Mouse (Mus musculus): Measurements from ENCODE around the gene Neurl4. TPM values are rescaled to one million over a fixed set of nuclear protein-coding genes. Genes with fewer than 3 reads are reported as not detected.

Neurl4 gene
- polyA plus RNA-seq, 1 experiment from 2014 or later: 16.7 TPM

GRCm38 (mm10) chr11:69937834-69938233 lies 37.0 kb downstream of the Neurl4 start:
- Histone ChIP-seq H3K36me3 (ENCODE audit: control insufficient read depth, insufficient read depth, low read length) (no peaks in the 10 kb centered on the region), H3K9ac (ENCODE audit: low read length) (no peak overlapping the region), H3K27ac (ENCODE audit: low read depth, low read length) (no peak overlapping the region), H3K4me2 (ENCODE audit: low read length) (no peak overlapping the region), H3K4me3 (ENCODE audit: low read depth, low read length) (no peak overlapping the region), H3K4me1 (ENCODE audit: control insufficient read depth, insufficient read depth, low read length) (peaks cover 5% of the 10 kb centered on the region; the same call in 1 of the 2 replicates), H3K27me3 (replicated peaks; ENCODE audit: control insufficient read depth, insufficient read depth, low read length) (peaks cover 9% of the 10 kb centered on the region; the same call in 1 of the 2 replicates), H3K9me3 (replicated peaks; ENCODE audit: control insufficient read depth, low read length) (no peaks in the 10 kb centered on the region)
- no peak for ATAC-seq
- no peak for DNase-seq (ENCODE audit: low spot score)
- 70% methylated on average over 5 of the region's 5 CpGs for WGBS

GRCm38 (mm10) chr11:69938401-69938979 lies 37.6 kb downstream of the Neurl4 start:
- ATAC-seq (no peak), DNase-seq (ENCODE audit: low spot score) (no peak)
- Histone ChIP-seq H3K36me3 (ENCODE audit: control insufficient read depth, insufficient read depth, low read length) (peaks cover 3% of the 10 kb centered on the region; the same call in 1 of the 2 replicates), H3K4me3 (ENCODE audit: low read depth, low read length) (no peak overlapping the region), H3K27ac (ENCODE audit: low read depth, low read length) (no peak overlapping the region), H3K4me2 (ENCODE audit: low read length) (no peak overlapping the region), H3K9ac (ENCODE audit: low read length) (no peak overlapping the region), H3K4me1 (ENCODE audit: control insufficient read depth, insufficient read depth, low read length) (peaks cover 5% of the 10 kb centered on the region; the same call in 1 of the 2 replicates), H3K9me3 (replicated peaks; ENCODE audit: control insufficient read depth, low read length) (no peaks in the 10 kb centered on the region), H3K27me3 (replicated peaks; ENCODE audit: control insufficient read depth, insufficient read depth, low read length) (peaks cover 9% of the 10 kb centered on the region; the same call in 1 of the 2 replicates)
- 22% methylated on average over 9 of the region's 9 CpGs for WGBS

- peaks cover 9% of the 10 kb centered on the region; the same call in 1 of the 2 replicates for H3K27me3 ChIP-seq (replicated peaks; ENCODE audit: control insufficient read depth, insufficient read depth, low read length)
- H3K27ac ChIP-seq (ENCODE audit: low read depth, low read length): no peak overlapping the region
- no peak overlapping the region for H3K4me3 ChIP-seq (ENCODE audit: low read depth, low read length)
- 76% methylated on average over 5 of the region's 5 CpGs for WGBS
- H3K9me3 ChIP-seq (replicated peaks; ENCODE audit: control insufficient read depth, low read length): no peaks in the 10 kb centered on the region
- H3K4me2 ChIP-seq (ENCODE audit: low read length): no peak overlapping the region
- peaks cover 5% of the 10 kb centered on the region; the same call in 1 of the 2 replicates for H3K4me1 ChIP-seq (ENCODE audit: control insufficient read depth, insufficient read depth, low read length)
- DNase-seq (ENCODE audit: low spot score) (no peak), ATAC-seq (no peak)
- peaks cover 3% of the 10 kb centered on the region; the same call in 1 of the 2 replicates for H3K36me3 ChIP-seq (ENCODE audit: control insufficient read depth, insufficient read depth, low read length)
- no peak overlapping the region for H3K9ac ChIP-seq (ENCODE audit: low read length)
Measured at GRCm38 (mm10) chr11:69939181-69939580, 38.3 kb downstream of the Neurl4 start.

GRCm38 (mm10) chr11:69939731-69940130 lies 38.9 kb downstream of the Neurl4 start:
- H3K4me3 ChIP-seq (ENCODE audit: low read depth, low read length): no peak overlapping the region
- H3K36me3 ChIP-seq (ENCODE audit: control insufficient read depth, insufficient read depth, low read length): peaks cover 7% of the 10 kb centered on the region
- peaks cover 5% of the 10 kb centered on the region; the same call in 1 of the 2 replicates for H3K4me1 ChIP-seq (ENCODE audit: control insufficient read depth, insufficient read depth, low read length)
- H3K27ac ChIP-seq (ENCODE audit: low read depth, low read length): no peak overlapping the region
- H3K9me3 ChIP-seq (replicated peaks; ENCODE audit: control insufficient read depth, low read length): no peaks in the 10 kb centered on the region
- no peak for DNase-seq (ENCODE audit: low spot score)
- 95% methylated on average over 17 of the region's 17 CpGs for WGBS
- H3K27me3 ChIP-seq (replicated peaks; ENCODE audit: control insufficient read depth, insufficient read depth, low read length): peaks cover 9% of the 10 kb centered on the region; the same call in 1 of the 2 replicates
- H3K4me2 ChIP-seq (ENCODE audit: low read length): no peak overlapping the region
- H3K9ac ChIP-seq (ENCODE audit: low read length): no peak overlapping the region
- no peak for ATAC-seq

- WGBS: 73% methylated on average over 4 of the region's 4 CpGs
Measured at GRCm38 (mm10) chr11:69940962-69941361, 40.1 kb downstream of the Neurl4 start.

GRCm38 (mm10) chr11:69945216-69945615 lies 44.3 kb downstream of the Neurl4 start:
- 86% methylated on average over 13 of the region's 13 CpGs for WGBS

More at GRCm38 (mm10) chr11:69940962-69941361, 40.1 kb downstream of the Neurl4 start:
- H3K27ac ChIP-seq (ENCODE audit: low read depth, low read length): no peak overlapping the region
- peaks cover 9% of the 10 kb centered on the region; the same call in 1 of the 2 replicates for H3K27me3 ChIP-seq (replicated peaks; ENCODE audit: control insufficient read depth, insufficient read depth, low read length)
- H3K36me3 ChIP-seq (ENCODE audit: control insufficient read depth, insufficient read depth, low read length): peaks cover 11% of the 10 kb centered on the region
- H3K4me2 ChIP-seq (ENCODE audit: low read length): no peak overlapping the region
- H3K9me3 ChIP-seq (replicated peaks; ENCODE audit: control insufficient read depth, low read length): no peaks in the 10 kb centered on the region
- DNase-seq (ENCODE audit: low spot score) (peak; percentile 39), ATAC-seq (no peak)
- H3K4me3 ChIP-seq (ENCODE audit: low read depth, low read length): no peak overlapping the region
- no peak overlapping the region for H3K9ac ChIP-seq (ENCODE audit: low read length)
- peaks cover 2% of the 10 kb centered on the region; the same call in 1 of the 2 replicates for H3K4me1 ChIP-seq (ENCODE audit: control insufficient read depth, insufficient read depth, low read length)

GRCm38 (mm10) chr11:69945997-69946891 lies 45.4 kb downstream of the Neurl4 start:
- Histone ChIP-seq H3K27ac (ENCODE audit: low read depth, low read length) (no peak overlapping the region), H3K9me3 (replicated peaks; ENCODE audit: control insufficient read depth, low read length) (no peaks in the 10 kb centered on the region), H3K4me3 (ENCODE audit: low read depth, low read length) (no peak overlapping the region), H3K4me1 (ENCODE audit: control insufficient read depth, insufficient read depth, low read length) (peaks cover 10% of the 10 kb centered on the region), H3K9ac (ENCODE audit: low read length) (no peak overlapping the region), H3K36me3 (ENCODE audit: control insufficient read depth, insufficient read depth, low read length) (peaks cover 11% of the 10 kb centered on the region), H3K27me3 (replicated peaks; ENCODE audit: control insufficient read depth, insufficient read depth, low read length) (no peaks in the 10 kb centered on the region), H3K4me2 (ENCODE audit: low read length) (peak overlapping the region; percentile 59; the same call in 1 of the 2 replicates)
- DNase-seq (ENCODE audit: low spot score): no peak
- no peak for ATAC-seq
- 91% methylated on average over 18 of the region's 18 CpGs for WGBS

More at GRCm38 (mm10) chr11:69945216-69945615, 44.3 kb downstream of the Neurl4 start:
- no peak overlapping the region for H3K9ac ChIP-seq (ENCODE audit: low read length)
- no peaks in the 10 kb centered on the region for H3K27me3 ChIP-seq (replicated peaks; ENCODE audit: control insufficient read depth, insufficient read depth, low read length)
- no peak for DNase-seq (ENCODE audit: low spot score)
- peaks cover 10% of the 10 kb centered on the region for H3K4me1 ChIP-seq (ENCODE audit: control insufficient read depth, insufficient read depth, low read length)
- ATAC-seq: no peak
- no peaks in the 10 kb centered on the region for H3K9me3 ChIP-seq (replicated peaks; ENCODE audit: control insufficient read depth, low read length)
- H3K4me3 ChIP-seq (ENCODE audit: low read depth, low read length): no peak overlapping the region
- peaks cover 11% of the 10 kb centered on the region for H3K36me3 ChIP-seq (ENCODE audit: control insufficient read depth, insufficient read depth, low read length)
- no peak overlapping the region for H3K4me2 ChIP-seq (ENCODE audit: low read length)
- no peak overlapping the region for H3K27ac ChIP-seq (ENCODE audit: low read depth, low read length)

- peak; percentile 38 for ATAC-seq
- peak; percentile 53 for DNase-seq (ENCODE audit: low spot score)
- H3K27ac ChIP-seq (ENCODE audit: low read depth, low read length): peak overlapping the region; percentile 39; the same call in 1 of the 2 replicates
Measured at GRCm38 (mm10) chr11:69947337-69948065, 46.6 kb downstream of the Neurl4 start.

More at GRCm38 (mm10) chr11:69947337-69948065, 46.6 kb downstream of the Neurl4 start:
- under 1% methylated on average over 29 of the region's 29 CpGs for WGBS
- Histone ChIP-seq H3K4me2 (ENCODE audit: low read length) (peak overlapping the region; percentile 59), H3K4me3 (ENCODE audit: low read depth, low read length) (peak overlapping the region; percentile 43), H3K4me1 (ENCODE audit: control insufficient read depth, insufficient read depth, low read length) (peaks cover 10% of the 10 kb centered on the region), H3K9ac (ENCODE audit: low read length) (peak overlapping the region; percentile 59), H3K36me3 (ENCODE audit: control insufficient read depth, insufficient read depth, low read length) (peaks cover 11% of the 10 kb centered on the region), H3K9me3 (replicated peaks; ENCODE audit: control insufficient read depth, low read length) (no peaks in the 10 kb centered on the region), H3K27me3 (replicated peaks; ENCODE audit: control insufficient read depth, insufficient read depth, low read length) (no peaks in the 10 kb centered on the region)
